Mouse (Mus musculus): ENCODE results near the gene Gm26657. TPM values are rescaled to one million over a fixed set of nuclear protein-coding genes. Genes with fewer than 3 reads are reported as not detected.

Gm26657 gene
- not detected in 2 replicates for total RNA-seq (2021)
- long read RNA-seq: 0 reads

DNA sequence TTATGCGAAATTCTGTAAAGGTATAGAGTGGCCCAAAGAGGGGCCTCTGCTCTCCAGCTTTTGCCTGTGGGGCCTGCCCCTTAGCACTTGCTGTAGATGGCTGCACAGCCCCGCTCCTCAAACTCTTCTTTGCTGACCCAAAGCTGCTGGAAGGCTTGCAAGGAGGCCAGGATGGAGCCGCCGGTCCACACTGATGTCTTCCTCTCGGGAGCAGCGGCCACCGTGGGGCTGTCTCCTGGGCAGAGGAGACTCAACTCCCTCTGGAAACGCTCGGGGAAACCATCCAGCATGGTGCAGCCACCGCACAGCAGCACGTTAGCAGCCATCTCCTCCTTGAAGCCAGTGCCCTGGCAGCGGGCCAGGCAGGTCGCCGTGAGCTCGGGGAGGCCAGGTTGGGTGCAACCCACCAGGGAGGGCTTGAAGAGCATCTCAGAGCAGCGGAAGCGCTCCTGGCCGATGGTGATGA is at the start of gene Gm26657:
Gm26657 (plus strand) TSS at position 51 of the 466 bp plus-strand sequence.
- no peak for DNase-seq

DNA sequence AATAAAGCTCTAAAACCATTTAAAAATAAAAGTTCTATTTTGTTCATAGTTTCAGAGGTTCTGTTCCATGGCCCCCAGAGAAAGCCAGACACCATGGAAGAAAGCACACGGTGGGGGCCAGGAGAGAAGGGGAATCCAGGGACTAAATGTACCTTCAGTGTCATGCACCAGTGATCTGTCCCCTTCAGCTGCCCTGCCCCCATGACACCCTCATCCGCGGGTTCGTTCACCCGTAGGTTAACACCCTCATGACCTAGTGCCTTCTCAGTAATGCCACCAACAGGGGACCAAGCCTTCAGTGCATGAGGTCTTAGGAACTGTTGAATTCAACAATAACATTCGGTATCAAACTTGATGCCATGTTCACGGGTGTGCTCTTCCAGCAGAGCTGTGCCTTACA is 43.5 kb upstream of the Gm26657 start:
- no peak for DNase-seq

- no peak for DNase-seq
Measured at GRCm38 (mm10) chr4:56698671-56699070, 41.2 kb upstream of the Gm26657 start.

DNA sequence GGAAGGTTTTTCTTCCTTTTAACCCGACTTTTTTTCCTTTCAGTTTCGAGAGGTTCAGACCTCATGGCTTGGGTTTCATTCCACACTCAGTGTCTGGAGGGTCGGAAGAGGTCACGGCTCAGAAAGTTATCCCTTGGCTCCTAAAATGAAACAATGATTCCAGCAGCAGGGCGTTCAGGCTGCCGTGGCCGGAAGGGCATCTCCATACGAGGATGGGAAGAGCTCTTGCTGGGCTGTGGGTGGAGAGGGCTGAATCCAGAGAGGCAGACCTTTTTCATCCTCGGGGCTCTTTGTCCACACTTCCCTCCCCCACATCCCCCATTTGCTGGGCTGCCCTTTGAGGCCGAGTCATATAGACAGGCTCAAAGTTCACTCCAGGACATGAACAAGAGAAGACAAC is 37.6 kb upstream of the Gm26657 start:
- DNase-seq: no peak

DNA sequence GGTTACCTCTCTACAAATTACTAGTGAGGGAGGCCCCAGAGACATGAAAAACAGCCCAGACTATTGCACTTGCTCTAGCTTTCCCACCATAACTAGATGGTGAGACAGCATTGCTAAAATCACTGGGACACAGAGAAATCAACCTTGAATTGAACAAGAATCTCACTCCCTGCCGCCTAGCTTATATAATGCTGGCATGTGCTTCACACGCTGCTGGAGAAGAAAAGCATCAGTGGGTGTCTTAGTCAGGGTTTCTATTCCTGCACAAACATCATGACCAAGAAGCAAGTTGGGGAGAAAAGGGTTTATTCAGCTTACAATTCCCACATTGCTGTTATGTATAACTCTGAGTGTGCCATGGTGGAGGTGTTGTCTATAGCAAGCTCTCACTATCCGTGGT is 26.7 kb upstream of the Gm26657 start:
- DNase-seq: no peak

DNA sequence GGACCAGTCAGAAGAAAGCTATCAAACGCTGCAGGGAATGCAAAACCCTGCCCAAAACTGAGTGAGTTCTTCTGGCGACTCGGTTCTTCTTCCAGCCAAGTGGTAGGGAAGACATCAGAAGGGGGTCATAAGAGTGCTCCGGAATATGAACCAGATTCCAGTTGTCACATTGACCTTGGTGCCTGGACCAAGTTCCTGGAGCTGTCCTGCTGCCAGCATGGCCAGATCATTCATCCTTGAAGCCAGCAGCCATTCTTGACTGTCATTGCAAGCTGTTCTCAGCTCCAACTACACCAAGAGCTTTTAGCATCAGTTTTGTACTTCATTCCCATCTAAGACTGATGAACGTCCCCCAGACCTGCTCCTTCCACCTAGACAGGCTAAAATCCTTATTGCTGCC is 23.1 kb upstream of the Gm26657 start:
- peak; percentile 33 for DNase-seq

DNA sequence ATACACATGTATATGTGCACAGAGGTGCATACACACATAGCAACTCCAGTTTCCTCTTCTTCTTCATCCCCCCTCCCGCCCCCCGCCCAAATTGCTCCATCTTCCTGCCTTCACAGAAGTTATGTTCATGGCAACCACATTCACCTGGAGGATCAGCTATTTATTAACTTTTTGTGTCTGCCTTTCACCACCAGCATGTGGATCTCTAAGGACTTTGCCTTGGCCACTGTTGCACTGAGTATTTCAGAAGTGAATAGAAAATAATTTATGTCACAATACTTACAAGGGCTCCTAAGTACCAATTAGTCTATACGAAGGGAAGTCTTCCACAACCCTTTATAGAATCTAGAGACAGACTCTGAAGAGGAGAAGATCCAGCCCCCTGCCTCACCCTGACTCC is 21.9 kb upstream of the Gm26657 start:
- no peak for DNase-seq

- no peak for DNase-seq
Measured at GRCm38 (mm10) chr4:56718573-56719442, 21.1 kb upstream of the Gm26657 start.

GRCm38 (mm10) chr4:56719456-56719855 is 20.4 kb upstream of the Gm26657 start:
- no peak for DNase-seq

DNA sequence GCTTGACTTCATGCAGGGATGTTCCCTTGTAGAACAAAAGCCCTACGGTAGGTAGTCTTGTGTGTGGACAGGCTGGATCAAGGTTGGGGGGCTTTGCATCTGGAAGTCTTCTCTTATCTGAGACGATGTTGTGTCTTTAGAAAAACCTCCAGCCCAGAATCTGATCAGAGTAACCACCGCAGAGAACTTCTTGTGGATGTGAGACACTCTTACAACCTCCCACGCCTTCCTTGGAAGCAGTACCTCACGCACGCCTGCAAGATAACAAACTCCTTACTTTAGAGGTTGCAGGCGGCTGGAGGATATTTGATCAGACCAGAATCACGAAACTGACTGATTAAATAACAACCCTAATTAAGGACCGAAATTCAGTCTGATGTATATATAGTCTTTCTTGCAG is 19.5 kb upstream of the Gm26657 start:
- no peak for DNase-seq

GRCm38 (mm10) chr4:56721469-56721868 is 18.4 kb upstream of the Gm26657 start:
- peak; percentile 35 for DNase-seq

DNA sequence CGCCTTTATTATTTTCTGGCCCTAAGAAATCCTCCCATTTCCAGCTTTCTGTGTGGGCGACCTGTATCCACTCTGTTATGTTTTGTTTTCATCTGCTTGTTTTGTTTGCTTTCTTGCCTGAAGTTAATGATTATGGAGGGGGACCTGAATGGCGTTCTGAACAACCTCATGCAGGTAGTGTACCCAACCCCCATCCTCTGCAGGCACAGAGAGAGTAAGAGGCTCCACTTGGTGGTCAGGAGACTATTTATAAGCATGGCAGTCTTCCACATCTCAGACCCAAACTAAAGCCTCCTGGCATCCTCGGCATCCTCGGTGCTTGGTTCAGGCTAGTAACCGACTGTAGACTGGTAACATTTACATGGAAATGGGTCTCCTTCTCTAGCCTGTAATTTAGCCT is 17.5 kb upstream of the Gm26657 start:
- DNase-seq: no peak

GRCm38 (mm10) chr4:56723237-56723636 is 16.6 kb upstream of the Gm26657 start:
- no peak for DNase-seq

DNA sequence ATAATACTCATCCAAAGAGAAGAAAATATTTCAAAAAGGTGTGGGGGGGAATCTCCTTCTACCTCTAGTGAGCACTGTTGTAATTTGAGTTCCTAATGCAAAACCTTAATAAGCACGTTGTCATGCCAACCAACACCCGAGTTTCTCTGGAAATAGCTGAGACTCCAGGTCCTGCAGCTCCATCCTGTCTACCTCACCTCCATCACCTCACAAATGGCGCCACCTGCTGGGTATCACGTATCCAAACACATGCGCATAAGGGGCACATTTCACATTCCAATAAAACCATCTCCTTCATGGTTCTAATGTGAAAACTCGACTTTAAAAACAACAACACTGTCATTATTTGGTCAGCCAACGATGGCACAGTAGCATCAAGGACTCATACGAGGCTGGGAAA is 14.0 kb upstream of the Gm26657 start:
- DNase-seq: no peak

DNA sequence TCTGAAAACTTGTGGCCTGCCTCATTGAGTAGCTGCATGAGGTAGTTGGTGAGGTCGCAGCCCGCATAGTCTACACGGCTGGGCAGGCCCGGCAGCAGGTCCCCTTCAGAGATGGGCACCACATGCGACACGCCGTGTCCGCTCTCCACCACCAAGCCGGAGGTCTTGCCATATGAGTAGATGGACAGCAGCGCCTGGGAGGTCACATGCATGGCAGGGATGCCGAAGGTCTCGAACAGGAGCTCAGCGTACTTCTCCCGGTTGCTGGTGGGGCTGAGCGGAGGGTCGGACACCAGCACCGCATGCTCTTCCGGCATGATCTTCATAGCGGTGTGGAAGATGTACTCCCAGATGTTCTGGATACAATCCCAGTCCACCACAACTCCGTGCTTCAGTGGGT is 741 bp downstream of the Gm26657 start:
- no peak for DNase-seq

DNA sequence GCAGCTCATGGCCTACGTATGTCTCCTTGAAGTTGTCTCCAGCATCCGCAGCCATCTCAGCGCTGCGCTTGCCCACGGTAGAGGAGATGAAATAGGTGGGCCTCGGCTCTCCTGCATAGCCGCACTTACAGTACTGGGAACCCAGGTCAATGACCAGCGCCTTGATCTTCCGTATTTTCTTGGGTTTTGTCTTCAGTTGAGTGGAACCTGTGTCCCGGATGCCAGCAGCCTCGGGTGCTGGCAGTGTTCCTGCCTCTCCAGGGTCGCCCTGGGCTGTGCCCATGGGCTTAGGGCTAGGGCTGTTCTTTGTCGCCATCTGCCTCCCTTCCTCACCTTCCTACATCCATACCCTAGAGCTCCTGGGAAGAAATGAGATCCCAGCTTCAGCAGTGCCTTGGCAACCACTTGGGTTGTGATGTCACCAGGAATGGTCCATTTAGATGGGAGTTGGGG is 1.2 kb downstream of the Gm26657 start, which contains the start of gene Actl7b:
Actl7b (minus strand) TSS at position 403 of the 453 bp plus-strand sequence.
- DNase-seq: no peak

- no peak for DNase-seq
Measured at GRCm38 (mm10) chr4:56742698-56743097, 2.8 kb downstream of the Gm26657 start.

GRCm38 (mm10) chr4:56743363-56744195 is 3.7 kb downstream of the Gm26657 start, which contains the start of gene Actl7a:
TSS of gene Actl7a (plus strand) at chr4:56743413.
- DNase-seq: no peak

- DNase-seq: no peak
Measured at GRCm38 (mm10) chr4:56746345-56746744, 6.5 kb downstream of the Gm26657 start.

DNA sequence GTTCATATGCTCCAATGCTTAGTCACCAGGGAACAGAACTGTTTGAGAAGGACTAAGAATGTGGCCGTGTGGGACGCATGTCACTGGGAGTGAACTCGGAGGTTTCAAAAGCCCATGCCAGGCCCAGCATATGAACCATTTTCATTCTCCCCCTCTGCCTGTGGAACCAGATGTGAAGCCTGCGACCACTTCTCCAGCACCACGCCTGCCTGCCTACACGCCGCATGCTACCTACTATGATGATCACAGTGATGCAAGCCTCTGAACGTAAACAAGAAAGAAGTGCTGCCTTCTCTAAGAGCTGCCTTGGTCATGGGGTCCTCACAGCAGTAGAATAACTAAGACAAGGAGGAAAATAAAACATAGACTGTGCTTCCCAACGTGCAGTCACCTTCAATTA is 7.6 kb downstream of the Gm26657 start:
- no peak for DNase-seq

GRCm38 (mm10) chr4:56756021-56756420 is 16.2 kb downstream of the Gm26657 start:
- no peak for DNase-seq

- no peak for DNase-seq
Measured at GRCm38 (mm10) chr4:56756966-56757600, 17.2 kb downstream of the Gm26657 start.

Measured in adrenal gland, postnatal 25 days (tissue).